ENCODE assay signal across 24 mouse cellular contexts in the genomic region with DNA sequence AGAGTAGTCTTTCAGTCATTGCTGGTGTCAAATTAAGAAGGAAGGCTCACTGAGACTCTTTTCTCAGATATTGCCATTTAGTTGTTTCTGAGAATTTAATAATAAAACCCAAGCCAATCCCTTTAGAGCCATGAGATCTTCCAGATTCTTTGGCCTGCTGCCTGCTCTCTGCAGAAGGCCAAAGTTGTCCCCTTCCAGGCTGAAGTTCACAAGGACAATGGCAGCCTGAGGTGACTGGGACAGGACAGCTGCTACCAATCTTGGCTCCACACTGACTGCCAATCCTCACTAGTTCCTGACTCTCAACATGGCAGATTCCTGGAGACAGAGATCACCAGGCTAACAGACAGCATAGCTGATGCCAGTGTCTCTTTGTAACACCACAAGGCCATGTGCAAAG. TPM values are rescaled to one million over a fixed set of nuclear protein-coding genes. Genes with fewer than 3 reads are reported as not detected.
A peak's percentile ranks its signal among the peaks of the same experiment; 100 is the strongest.
DNase-seq lines count a peak whose midpoint lies in the region; ATAC-seq lines count a peak whose summit lies in the region.
"Had no signal": no experiment of that assay in that cellular context is flagged by ENCODE, and none has a peak within 500 bp of the region (broad histone marks: within the 10 kb centered on the region; RNA-seq: fewer than 3 reads in every experiment).

No protein-coding gene starts in this region.

- DNase-seq in cerebellum, postnatal 14 days: peak; percentile 4 to 6
- DNase-seq in cerebellum, adult 9-11 months: no peak
- DNase-seq in kidney, postnatal 10 days: peak; percentile 47
- peak; percentile 60 for DNase-seq in adrenal gland, postnatal 14 days
- peak; percentile 43 to 65 for DNase-seq in heart, postnatal 14 days
- no peak for DNase-seq in thymus, postnatal 10 days (ENCODE audit: low spot score in 2 of 2)
- DNase-seq: cerebellum, postnatal 25 days; midbrain, embryonic 14.5 days; right cerebral cortex, postnatal 4 days; thymus, postnatal 25 days had no signal

- no peak overlapping the region for H3K27ac ChIP-seq in kidney, embryonic 14.5 days (ENCODE audit: low read depth, low read length)
- H3K27ac ChIP-seq in hindbrain, embryonic 16.5 days (ENCODE audit: low read depth, low read length): no peak overlapping the region
- H3K27ac ChIP-seq: forebrain, embryonic 13.5 days; hindbrain, embryonic 10.5 days; kidney, postnatal 0 days; liver, embryonic 15.5 days had no signal

- no peak for ATAC-seq in kidney, embryonic 14.5 days (ENCODE audit: low FRiP score, low TSS enrichment)
- no peak for ATAC-seq in hindbrain, embryonic 16.5 days
- ATAC-seq: activated CD4-positive, CD25-positive, alpha-beta regulatory T cell, adult 4 months; forebrain, embryonic 13.5 days; Patski had no signal

- no peak overlapping the region for H3K4me3 ChIP-seq in kidney, embryonic 14.5 days (ENCODE audit: low read length)
- H3K4me3 ChIP-seq in hindbrain, embryonic 16.5 days (ENCODE audit: low read length): no peak overlapping the region
- H3K4me3 ChIP-seq: forebrain, embryonic 13.5 days; hindbrain, embryonic 10.5 days; liver, embryonic 15.5 days had no signal

- H3K27me3 ChIP-seq in kidney, embryonic 14.5 days (ENCODE audit: control insufficient read depth, insufficient read depth, low read length): no peaks in the 10 kb centered on the region
- H3K27me3 ChIP-seq in hindbrain, embryonic 16.5 days (replicated peaks; ENCODE audit: control insufficient read depth, insufficient read depth, low read length): no peaks in the 10 kb centered on the region
- H3K27me3 ChIP-seq: forebrain, embryonic 13.5 days; liver, embryonic 15.5 days; Patski had no signal

- no peaks in the 10 kb centered on the region for H3K36me3 ChIP-seq in kidney, embryonic 14.5 days (ENCODE audit: control insufficient read depth, insufficient read depth, low read length)
- H3K36me3 ChIP-seq in hindbrain, embryonic 16.5 days (ENCODE audit: control insufficient read depth, insufficient read depth, low read length): no peaks in the 10 kb centered on the region
- H3K36me3 ChIP-seq: hindbrain, embryonic 10.5 days; liver, embryonic 15.5 days had no signal

- H3K4me1 ChIP-seq in kidney, embryonic 14.5 days (ENCODE audit: control insufficient read depth, insufficient read depth, low read length): no peaks in the 10 kb centered on the region
- no peaks in the 10 kb centered on the region for H3K4me1 ChIP-seq in hindbrain, embryonic 16.5 days (ENCODE audit: control insufficient read depth, insufficient read depth, low read depth, low read length)
- H3K4me1 ChIP-seq: hindbrain, embryonic 10.5 days; liver, embryonic 15.5 days had no signal

- no peak overlapping the region for H3K9ac ChIP-seq in kidney, embryonic 14.5 days (ENCODE audit: low read depth, low read length)
- no peak overlapping the region for H3K9ac ChIP-seq in hindbrain, embryonic 16.5 days (ENCODE audit: low read depth, low read length)
- H3K9ac ChIP-seq: forebrain, embryonic 13.5 days; liver, embryonic 15.5 days had no signal

- H3K4me2 ChIP-seq in kidney, embryonic 14.5 days (replicated peaks; ENCODE audit: low read depth, low read length): no peak overlapping the region
- no peak overlapping the region for H3K4me2 ChIP-seq in hindbrain, embryonic 16.5 days (ENCODE audit: low read length)
- H3K4me2 ChIP-seq: forebrain, embryonic 13.5 days; liver, embryonic 15.5 days had no signal

- peaks cover 5% of the 10 kb centered on the region; the same call in 1 of the 2 replicates for H3K9me3 ChIP-seq in kidney, embryonic 14.5 days (ENCODE audit: control insufficient read depth, low read length)
- H3K9me3 ChIP-seq in hindbrain, embryonic 16.5 days (ENCODE audit: control insufficient read depth, low read length): no peaks in the 10 kb centered on the region
- H3K9me3 ChIP-seq: liver, embryonic 15.5 days had no signal

- intact Hi-C loops in heart, postnatal 14 days (cut with DNase I): no loop called here

RNA-seq across cellular contexts. Expression of a gene that starts 8.9 kb away (rescaled TPM):
- 0.09 and 0.18 TPM in 2 replicates for polyA plus RNA-seq in kidney, embryonic 14.5 days (2014; fragmentation: Nextera tagmentation; extraction: Ambion mirVana)
- total RNA-seq in adrenal gland, postnatal 14 days (2021): 0.22 and 0.83 TPM in 2 replicates
- total RNA-seq in heart, postnatal 14 days (2021): under 1 TPM; 0.32 to 0.33 TPM
- 0.06 TPM in 1 of 2 replicates, not detected in the other for polyA plus RNA-seq in hindbrain, embryonic 16.5 days (2015; fragmentation: Nextera tagmentation; extraction: Ambion mirVana)
- total RNA-seq: granulocyte monocyte progenitor cell, adult 5-6 weeks; neutrophil, adult 5-6 weeks had no signal
- polyA plus RNA-seq: hindbrain, embryonic 10.5 days; liver, embryonic 15.5 days had no signal

RNA-seq across cellular contexts. Expression of a gene that starts 12.0 kb away (rescaled TPM):
- polyA plus RNA-seq in kidney, embryonic 14.5 days (2014; fragmentation: Nextera tagmentation; extraction: Ambion mirVana): not detected in 2 replicates
- not detected in 2 replicates for total RNA-seq in adrenal gland, postnatal 14 days (2021)
- not detected for total RNA-seq in heart, postnatal 14 days (2021)
- polyA plus RNA-seq in hindbrain, embryonic 16.5 days (2015; fragmentation: Nextera tagmentation; extraction: Ambion mirVana): not detected in 2 replicates
- total RNA-seq: granulocyte monocyte progenitor cell, adult 5-6 weeks; layer of hippocampus, adult 8-10 months; left cerebral cortex, adult 8-10 months; neutrophil, adult 5-6 weeks had no signal
- polyA plus RNA-seq: activated CD4-positive, CD25-positive, alpha-beta regulatory T cell, adult 4 months; C2C12; forebrain, embryonic 13.5 days; hindbrain, embryonic 10.5 days; kidney, postnatal 0 days; limb, embryonic 14.5 days; liver, embryonic 15.5 days; midbrain, embryonic 14.5 days; Patski had no signal

RNA-seq across cellular contexts. Expression of a gene that starts 25.3 kb away (rescaled TPM):
- polyA plus RNA-seq in kidney, embryonic 14.5 days (2014; fragmentation: Nextera tagmentation; extraction: Ambion mirVana): not detected in 2 replicates
- total RNA-seq in adrenal gland, postnatal 14 days (2021): not detected in 2 replicates
- not detected for total RNA-seq in heart, postnatal 14 days (2021)
- not detected in 2 replicates for polyA plus RNA-seq in hindbrain, embryonic 16.5 days (2015; fragmentation: Nextera tagmentation; extraction: Ambion mirVana)
- total RNA-seq: granulocyte monocyte progenitor cell, adult 5-6 weeks; layer of hippocampus, adult 8-10 months; left cerebral cortex, adult 8-10 months; neutrophil, adult 5-6 weeks had no signal
- polyA plus RNA-seq: activated CD4-positive, CD25-positive, alpha-beta regulatory T cell, adult 4 months; C2C12; forebrain, embryonic 13.5 days; hindbrain, embryonic 10.5 days; kidney, postnatal 0 days; limb, embryonic 14.5 days; liver, embryonic 15.5 days; midbrain, embryonic 14.5 days; Patski had no signal

RNA-seq across cellular contexts. Expression of a gene that starts 53.9 kb away (rescaled TPM):
- not detected in 2 replicates for polyA plus RNA-seq in kidney, embryonic 14.5 days (2014; fragmentation: Nextera tagmentation; extraction: Ambion mirVana)
- total RNA-seq in adrenal gland, postnatal 14 days (2021): 3.7 TPM in 1 of 2 replicates, not detected in the other
- under 1 TPM in 1 of 2 experiments, not detected in 1; 0.17 TPM for total RNA-seq in heart, postnatal 14 days (2021)
- not detected in 2 replicates for polyA plus RNA-seq in hindbrain, embryonic 16.5 days (2015; fragmentation: Nextera tagmentation; extraction: Ambion mirVana)
- total RNA-seq: layer of hippocampus, adult 8-10 months; left cerebral cortex, adult 8-10 months; neutrophil, adult 5-6 weeks had no signal
- polyA plus RNA-seq: activated CD4-positive, CD25-positive, alpha-beta regulatory T cell, adult 4 months; C2C12; forebrain, embryonic 13.5 days; hindbrain, embryonic 10.5 days; kidney, postnatal 0 days; liver, embryonic 15.5 days; midbrain, embryonic 14.5 days; Patski had no signal

RNA-seq across cellular contexts. Expression of a gene that starts 56.1 kb away (rescaled TPM):
- not detected in 2 replicates for polyA plus RNA-seq in kidney, embryonic 14.5 days (2014; fragmentation: Nextera tagmentation; extraction: Ambion mirVana)
- total RNA-seq in adrenal gland, postnatal 14 days (2021): 1.5 and 1.6 TPM in 2 replicates
- total RNA-seq in heart, postnatal 14 days (2021): 1 to 10 TPM; 1.4 to 1.8 TPM
- polyA plus RNA-seq in hindbrain, embryonic 16.5 days (2015; fragmentation: Nextera tagmentation; extraction: Ambion mirVana): not detected in 2 replicates
- total RNA-seq: granulocyte monocyte progenitor cell, adult 5-6 weeks had no signal
- polyA plus RNA-seq: forebrain, embryonic 13.5 days; hindbrain, embryonic 10.5 days; kidney, postnatal 0 days; limb, embryonic 14.5 days; midbrain, embryonic 14.5 days; Patski had no signal

Comparison
In these comparisons a context has a peak if more than half of its experiments do, and no peak if none do; other contexts are left out.
1. DNase-seq: peak in cerebellum, postnatal 14 days (2 of 2), kidney, postnatal 10 days (single experiment), adrenal gland, postnatal 14 days (single experiment) and heart, postnatal 14 days (2 of 2); none in cerebellum, adult 9-11 months (single experiment) and thymus, postnatal 10 days (0 of 2).